ENCODE assay signal across 8 mouse cellular contexts in genomic region chr5:142550706-142551652, GRCm38 (mm10). TPM values are rescaled to one million over a fixed set of nuclear protein-coding genes. Genes with fewer than 3 reads are reported as not detected.
DNase-seq lines count a peak whose midpoint lies in the region; ATAC-seq and TF ChIP-seq lines count a peak whose summit lies in the region.

Gene Radil, minus strand, starts transcription at chr5:142551098.

- H3K27me3 ChIP-seq in hindbrain, postnatal 0 days (ENCODE audit: insufficient read depth, low read length): no peaks in the 10 kb centered on the region

- intact Hi-C loops in left cerebral cortex, adult 2 months (cut with DNase I): loop anchor here (1.0 to 10.0 kb wide), 3 partner anchors 52 to 294 kb away; no protein-coding TSS in a partner anchor

- peak; percentile 98 for ATAC-seq in hindbrain, postnatal 0 days
- ATAC-seq in megakaryocyte, adult 5-6 weeks (ENCODE audit: poor library complexity, severe bottlenecking): peak; percentile 85

- H3K4me3 ChIP-seq in hindbrain, postnatal 0 days (ENCODE audit: low read length): peak within 1 kb of the TSS; percentile 62
- H3K4me3 ChIP-seq in left cerebral cortex, adult 2 months: peak within 1 kb of the TSS; percentile 81

- H3K27ac ChIP-seq in hindbrain, postnatal 0 days: peak within 1 kb of the TSS; percentile 51; the same call in 1 of the 2 replicates
- peak within 1 kb of the TSS; percentile 86 for H3K27ac ChIP-seq in left cerebral cortex, adult 2 months

- no peaks in the 10 kb centered on the region for H3K4me1 ChIP-seq in hindbrain, postnatal 0 days (ENCODE audit: insufficient read depth, low read length)

- DNase-seq in adrenal gland, adult (ENCODE audit: inconsistent age in 2 of 2, low spot score in 1 of 2): peak; percentile 96 to 98
- DNase-seq in embryo, embryonic 10 days (ENCODE audit: low spot score): peak; percentile 98
- peak; percentile 98 for DNase-seq in gastrocnemius, adult 8-10 months (ENCODE audit: low spot score in 2 of 2)
- DNase-seq in hindbrain, postnatal 0 days (ENCODE audit: low spot score): peak; percentile 100
- peak; percentile 98 for DNase-seq in left cerebral cortex, adult 2 months (ENCODE audit: extremely low spot score in 1 of 2, low spot score in 2 of 2)
- DNase-seq in right cerebral cortex, adult 2 months (ENCODE audit: low spot score in 2 of 2): peak; percentile 99
- peak; percentile 94 for DNase-seq in urinary bladder, postnatal 10 days (ENCODE audit: low spot score)

- TF ChIP-seq CTCF in hindbrain, postnatal 0 days (IDR thresholded peaks at IDR 0.05; ENCODE audit: low read depth): peak; percentile 95
- TF ChIP-seq CTCF in left cerebral cortex, adult 2 months (IDR thresholded peaks at IDR 0.05): peak; percentile 88

- H3K9ac ChIP-seq in hindbrain, postnatal 0 days (replicated peaks; ENCODE audit: low read length): peak within 1 kb of the TSS; percentile 67

- H3K36me3 ChIP-seq in hindbrain, postnatal 0 days (ENCODE audit: insufficient read depth, low read length): no peaks in the 10 kb centered on the region

- 2% methylated on average over 73 of the region's 80 CpGs for WGBS in hindbrain, postnatal 0 days

- H3K9me3 ChIP-seq in hindbrain, postnatal 0 days (ENCODE audit: low read length): no peaks in the 10 kb centered on the region

- peak within 1 kb of the TSS; percentile 96 for H3K4me2 ChIP-seq in hindbrain, postnatal 0 days (ENCODE audit: low read depth, low read length)

RNA-seq across cellular contexts. Expression of gene Radil, which starts in this region (rescaled TPM):
- 1 to 10 TPM in 3 of 4 experiments, under 1 TPM in 1; 0.75 to 1.2 (median 1.1) TPM for total RNA-seq in gastrocnemius, adult 8-10 months (2022)
- total RNA-seq in hindbrain, postnatal 0 days (2014; rRNA removed): 17.7 and 20.0 TPM in 2 replicates
- polyA plus RNA-seq in hindbrain, postnatal 0 days (2015; fragmentation: Nextera tagmentation; extraction: Ambion mirVana): 11.9 and 12.4 TPM in 2 replicates
- 10 to 100 TPM; 19.5 to 20.4 TPM for total RNA-seq in left cerebral cortex, adult 2 months (2021)
- not detected in 2 replicates for total RNA-seq in megakaryocyte, adult 5-6 weeks (2015)
- not detected in 2 replicates for total RNA-seq in megakaryocyte, adult 5-6 weeks (2017)

Comparison
In these comparisons a context has a peak if more than half of its experiments do, and no peak if none do; other contexts are left out.
1. Peak in every context shown above with its lines: DNase-seq, ATAC-seq, H3K4me3 ChIP-seq and H3K27ac ChIP-seq.
2. Peak in ATAC-seq in megakaryocyte, adult 5-6 weeks; RNA of the gene not detected or under 1 TPM.